Mouse (Mus musculus) forebrain, embryonic 16.5 days (tissue): Measurements from ENCODE around the gene Gm6614. TPM values are rescaled to one million over a fixed set of nuclear protein-coding genes. Genes with fewer than 3 reads are reported as not detected.

Source experiments
- ATAC-seq: fragments of 200-750 bp; cut with Nextera tagmentation; 2 replicates; pipeline ENCODE4 v1.8.0; 2017; ENCODE audit warnings: mild to moderate bottlenecking, moderate library complexity
- H3K27ac ChIP-seq: fragments of 300-500 bp; sonication (generic); 2 replicates; pipeline ENCODE4 v1.5.1; 2014; ENCODE audit warnings: low read length, control low read depth
- H3K27me3 ChIP-seq: fragments of 300-500 bp; sonication (generic); replicated peaks from 2 replicates; pipeline ENCODE4 v1.6.1; 2014; ENCODE audit warnings: low read length; ENCODE audit not compliant: control insufficient read depth, insufficient read depth
- H3K36me3 ChIP-seq: fragments of 300-500 bp; sonication (generic); 2 replicates; pipeline ENCODE4 v1.6.1; 2014; ENCODE audit not compliant: control insufficient read depth, insufficient read depth
- H3K4me1 ChIP-seq: fragments of 300-500 bp; sonication (generic); replicated peaks from 2 replicates; pipeline ENCODE4 v1.6.1; 2014; ENCODE audit warnings: low read length; ENCODE audit not compliant: control insufficient read depth, insufficient read depth
- H3K4me2 ChIP-seq: fragments of 300-500 bp; sonication (generic); 2 replicates; pipeline ENCODE4 v1.6.1; 2014; ENCODE audit warnings: mild to moderate bottlenecking, low read length, control low read depth
- H3K4me3 ChIP-seq: fragments of 300-500 bp; sonication (generic); replicated peaks from 2 replicates; pipeline ENCODE4 v1.5.1; 2014; ENCODE audit warnings: mild to moderate bottlenecking, low read length, control low read depth
- H3K9ac ChIP-seq: fragments of 300-500 bp; sonication (generic); replicated peaks from 2 replicates; pipeline ENCODE4 v1.6.1; 2014; ENCODE audit warnings: low read depth, low read length, control low read depth
- H3K9me3 ChIP-seq: fragments of 300-500 bp; sonication (generic); 2 replicates; pipeline ENCODE4 v1.6.1; 2016; ENCODE audit warnings: low read length; ENCODE audit not compliant: control insufficient read depth
- WGBS: fragments of 180-500 bp; shearing (Covaris S2); extraction: QIAGEN DNeasy Blood & Tissue Kit; methylation state at CpG from one replicate; pipeline ENCODE4 v1.1.7; 2014; 5-methylcytosine and 5-hydroxymethylcytosine counted together
- polyA plus RNA-seq: library from polyadenylated mRNA; unstranded; fragments of >200 nt; fragmentation: Nextera tagmentation; extraction: Ambion mirVana; gene quantifications from 2 replicates; pipeline ENCODE4 v1.2.1, GENCODE M21; 2015

Gene Gm6614
- polyA plus RNA-seq, 1 experiment from 2014 or later = not detected

GRCm38 (mm10) chr6:141984644-141985043 is 26.6 kb downstream of the Gm6614 start:
- WGBS = 59% methylated on average over 3 of the region's 3 CpGs
- no peaks in the 10 kb centered on the region for H3K9me3 ChIP-seq
- no peak overlapping the region for H3K4me2 ChIP-seq
- H3K36me3 ChIP-seq = no peaks in the 10 kb centered on the region
- no peak overlapping the region for H3K27ac ChIP-seq
- H3K4me1 ChIP-seq = no peaks in the 10 kb centered on the region
- H3K4me3 ChIP-seq = no peak overlapping the region
- no peak overlapping the region for H3K9ac ChIP-seq
- H3K27me3 ChIP-seq = no peaks in the 10 kb centered on the region
- no peak for ATAC-seq

- WGBS = 81% methylated on average over 1 of the region's 1 CpGs
- H3K4me3 ChIP-seq = no peak overlapping the region
- H3K4me2 ChIP-seq = no peak overlapping the region
- no peaks in the 10 kb centered on the region for H3K27me3 ChIP-seq
- H3K9me3 ChIP-seq = no peaks in the 10 kb centered on the region
- ATAC-seq = no peak
- no peak overlapping the region for H3K9ac ChIP-seq
- no peak overlapping the region for H3K27ac ChIP-seq
- H3K36me3 ChIP-seq = no peaks in the 10 kb centered on the region
- no peaks in the 10 kb centered on the region for H3K4me1 ChIP-seq
Measured at GRCm38 (mm10) chr6:141962420-141962819, 48.8 kb downstream of the Gm6614 start.

GRCm38 (mm10) chr6:141961861-141962260 is 49.4 kb downstream of the Gm6614 start:
- no peaks in the 10 kb centered on the region for H3K9me3 ChIP-seq
- no peak overlapping the region for H3K4me2 ChIP-seq
- H3K4me1 ChIP-seq = no peaks in the 10 kb centered on the region
- ATAC-seq = no peak
- no peak overlapping the region for H3K27ac ChIP-seq
- WGBS = 95% methylated on average over 3 of the region's 3 CpGs
- H3K27me3 ChIP-seq = no peaks in the 10 kb centered on the region
- H3K9ac ChIP-seq = no peak overlapping the region
- no peaks in the 10 kb centered on the region for H3K36me3 ChIP-seq
- no peak overlapping the region for H3K4me3 ChIP-seq

- no peaks in the 10 kb centered on the region for H3K36me3 ChIP-seq
- ATAC-seq = no peak
- 82% methylated on average over 5 of the region's 5 CpGs for WGBS
- no peaks in the 10 kb centered on the region for H3K4me1 ChIP-seq
- no peaks in the 10 kb centered on the region for H3K27me3 ChIP-seq
- no peak overlapping the region for H3K4me3 ChIP-seq
- H3K27ac ChIP-seq = no peak overlapping the region
- no peak overlapping the region for H3K4me2 ChIP-seq
- no peak overlapping the region for H3K9ac ChIP-seq
- H3K9me3 ChIP-seq = no peaks in the 10 kb centered on the region
Measured at GRCm38 (mm10) chr6:141960482-141960881, 50.7 kb downstream of the Gm6614 start.

- no peaks in the 10 kb centered on the region for H3K36me3 ChIP-seq
- no peak within 1 kb of the TSS for H3K27ac ChIP-seq
- ATAC-seq = no peak
- no peaks in the 10 kb centered on the region for H3K27me3 ChIP-seq
- H3K4me2 ChIP-seq = no peak within 1 kb of the TSS
- no peaks in the 10 kb centered on the region for H3K4me1 ChIP-seq
- no peaks in the 10 kb centered on the region for H3K9me3 ChIP-seq
- no peak within 1 kb of the TSS for H3K9ac ChIP-seq
- no peak within 1 kb of the TSS for H3K4me3 ChIP-seq
Measured at GRCm38 (mm10) chr6:141946862-141947261, 64.4 kb downstream of the Gm6614 start, which contains the start of gene Slco1a1. TSS of gene Slco1a1 (minus strand) at chr6:141946962.

- no peak overlapping the region for H3K9ac ChIP-seq
- no peak overlapping the region for H3K4me2 ChIP-seq
- no peaks in the 10 kb centered on the region for H3K27me3 ChIP-seq
- WGBS = 89% methylated on average over 1 of the region's 1 CpGs
- no peak overlapping the region for H3K27ac ChIP-seq
- H3K9me3 ChIP-seq = no peaks in the 10 kb centered on the region
- no peak overlapping the region for H3K4me3 ChIP-seq
- H3K4me1 ChIP-seq = no peaks in the 10 kb centered on the region
- H3K36me3 ChIP-seq = no peaks in the 10 kb centered on the region
- no peak for ATAC-seq
Measured at GRCm38 (mm10) chr6:141940451-141940850, 70.8 kb downstream of the Gm6614 start.

Other genes with a start within 250 kb of the Gm6614 start
- gene Gm5724, start 237.6 kb downstream of the Gm6614 start, polyA plus RNA-seq = not detected in 2 replicates
- gene Slco1a4, start 155.2 kb downstream of the Gm6614 start, polyA plus RNA-seq = 1.4 and 2.0 TPM in 2 replicates
- not detected in 2 replicates for gene Slco1a1, start 64.5 kb downstream of the Gm6614 start, polyA plus RNA-seq
- 0.26 and 0.60 TPM in 2 replicates for gene Slco1a6, start 197.1 kb upstream of the Gm6614 start, polyA plus RNA-seq